Mouse (Mus musculus): ENCODE results near the gene Glrx5. TPM values are rescaled to one million over a fixed set of nuclear protein-coding genes. Genes with fewer than 3 reads are reported as not detected.
A peak's percentile ranks its signal among the peaks of the same experiment; 100 is the strongest.

The Glrx5 gene
- polyA plus RNA-seq, 1 experiment from 2014 or later, result 202 TPM

GRCm38 (mm10) chr12:105009370-105010212 is 22.9 kb upstream of the Glrx5 start, which contains the start of gene Syne3:
Gene Syne3, minus strand, starts transcription at chr12:105009809.
- peak; percentile 54 for ATAC-seq (ENCODE audit: insufficient number of reproducible peaks, low FRiP score, low TSS enrichment, low read depth)
- no peak within 1 kb of the TSS for H3K27ac ChIP-seq (replicated peaks; ENCODE audit: low read depth, low read length)
- H3K9me3 ChIP-seq (ENCODE audit: control insufficient read depth, low read length), result no peaks in the 10 kb centered on the region
- peak within 1 kb of the TSS; percentile 100 for H3K4me2 ChIP-seq (ENCODE audit: low read depth, severe bottlenecking)
- H3K4me3 ChIP-seq (ENCODE audit: low read depth, low read length), result peak within 1 kb of the TSS; percentile 62
- peak within 1 kb of the TSS; percentile 22 for H3K9ac ChIP-seq (ENCODE audit: low read length)
- peak; percentile 59 for DNase-seq (ENCODE audit: low spot score)
- H3K27me3 ChIP-seq (ENCODE audit: control insufficient read depth, insufficient read depth, low read length), result peaks cover 20% of the 10 kb centered on the region
- WGBS, result under 1% methylated on average over 62 of the region's 66 CpGs
- H3K36me3 ChIP-seq (ENCODE audit: control insufficient read depth, insufficient read depth, low read length), result no peaks in the 10 kb centered on the region
- peaks cover 17% of the 10 kb centered on the region for H3K4me1 ChIP-seq (ENCODE audit: control insufficient read depth, insufficient read depth, low read length)

- no peak overlapping the region for H3K27ac ChIP-seq (replicated peaks; ENCODE audit: low read depth, low read length)
- 15% methylated on average over 9 of the region's 9 CpGs for WGBS
- peak overlapping the region; percentile 100 for H3K4me2 ChIP-seq (ENCODE audit: low read depth, severe bottlenecking)
- H3K27me3 ChIP-seq (ENCODE audit: control insufficient read depth, insufficient read depth, low read length), result peaks cover 20% of the 10 kb centered on the region
- peaks cover 17% of the 10 kb centered on the region for H3K4me1 ChIP-seq (ENCODE audit: control insufficient read depth, insufficient read depth, low read length)
- no peaks in the 10 kb centered on the region for H3K36me3 ChIP-seq (ENCODE audit: control insufficient read depth, insufficient read depth, low read length)
- DNase-seq (ENCODE audit: low spot score) (no peak), ATAC-seq (ENCODE audit: insufficient number of reproducible peaks, low FRiP score, low TSS enrichment, low read depth) (peak; percentile 18; the same call in 1 of the 2 replicates)
- peak overlapping the region; percentile 22; the same call in 1 of the 2 replicates for H3K9ac ChIP-seq (ENCODE audit: low read length)
- H3K4me3 ChIP-seq (ENCODE audit: low read depth, low read length), result peak overlapping the region; percentile 62
- no peaks in the 10 kb centered on the region for H3K9me3 ChIP-seq (ENCODE audit: control insufficient read depth, low read length)
Measured at GRCm38 (mm10) chr12:105010213-105010790, 22.2 kb upstream of the Glrx5 start.

- DNase-seq (ENCODE audit: low spot score) (no peak), ATAC-seq (ENCODE audit: insufficient number of reproducible peaks, low FRiP score, low TSS enrichment, low read depth) (no peak)
- Histone ChIP-seq H3K9me3 (ENCODE audit: control insufficient read depth, low read length) (no peaks in the 10 kb centered on the region), H3K4me3 (ENCODE audit: low read depth, low read length) (no peak overlapping the region), H3K27ac (replicated peaks; ENCODE audit: low read depth, low read length) (no peak overlapping the region), H3K9ac (ENCODE audit: low read length) (no peak overlapping the region), H3K36me3 (ENCODE audit: control insufficient read depth, insufficient read depth, low read length) (no peaks in the 10 kb centered on the region), H3K4me1 (ENCODE audit: control insufficient read depth, insufficient read depth, low read length) (peaks cover 17% of the 10 kb centered on the region), H3K27me3 (ENCODE audit: control insufficient read depth, insufficient read depth, low read length) (peaks cover 20% of the 10 kb centered on the region), H3K4me2 (ENCODE audit: low read depth, severe bottlenecking) (no peak overlapping the region)
- 88% methylated on average over 1 of the region's 1 CpGs for WGBS
Measured at GRCm38 (mm10) chr12:105011589-105011988, 20.9 kb upstream of the Glrx5 start.

- H3K27me3 ChIP-seq (ENCODE audit: control insufficient read depth, insufficient read depth, low read length), result peaks cover 20% of the 10 kb centered on the region
- no peak for ATAC-seq (ENCODE audit: insufficient number of reproducible peaks, low FRiP score, low TSS enrichment, low read depth)
- no peaks in the 10 kb centered on the region for H3K36me3 ChIP-seq (ENCODE audit: control insufficient read depth, insufficient read depth, low read length)
- H3K4me3 ChIP-seq (ENCODE audit: low read depth, low read length), result no peak overlapping the region
- DNase-seq (ENCODE audit: low spot score), result no peak
- H3K4me2 ChIP-seq (ENCODE audit: low read depth, severe bottlenecking), result no peak overlapping the region
- H3K9me3 ChIP-seq (ENCODE audit: control insufficient read depth, low read length), result no peaks in the 10 kb centered on the region
- no peak overlapping the region for H3K9ac ChIP-seq (ENCODE audit: low read length)
- peaks cover 17% of the 10 kb centered on the region for H3K4me1 ChIP-seq (ENCODE audit: control insufficient read depth, insufficient read depth, low read length)
- no peak overlapping the region for H3K27ac ChIP-seq (replicated peaks; ENCODE audit: low read depth, low read length)
- WGBS, result 93% methylated on average over 4 of the region's 4 CpGs
Measured at GRCm38 (mm10) chr12:105012314-105012713, 20.2 kb upstream of the Glrx5 start.

- H3K36me3 ChIP-seq (ENCODE audit: control insufficient read depth, insufficient read depth, low read length), result no peaks in the 10 kb centered on the region
- H3K9me3 ChIP-seq (ENCODE audit: control insufficient read depth, low read length), result no peaks in the 10 kb centered on the region
- no peak overlapping the region for H3K4me3 ChIP-seq (ENCODE audit: low read depth, low read length)
- WGBS, result 34% methylated on average over 17 of the region's 17 CpGs
- peaks cover 16% of the 10 kb centered on the region for H3K27me3 ChIP-seq (ENCODE audit: control insufficient read depth, insufficient read depth, low read length)
- DNase-seq (ENCODE audit: low spot score), result peak; percentile 47
- H3K27ac ChIP-seq (replicated peaks; ENCODE audit: low read depth, low read length), result no peak overlapping the region
- ATAC-seq (ENCODE audit: insufficient number of reproducible peaks, low FRiP score, low TSS enrichment, low read depth), result no peak
- H3K9ac ChIP-seq (ENCODE audit: low read length), result no peak overlapping the region
- peaks cover 17% of the 10 kb centered on the region for H3K4me1 ChIP-seq (ENCODE audit: control insufficient read depth, insufficient read depth, low read length)
- H3K4me2 ChIP-seq (ENCODE audit: low read depth, severe bottlenecking), result peak overlapping the region; percentile 24
Measured at GRCm38 (mm10) chr12:105013065-105013464, 19.4 kb upstream of the Glrx5 start.

DNA sequence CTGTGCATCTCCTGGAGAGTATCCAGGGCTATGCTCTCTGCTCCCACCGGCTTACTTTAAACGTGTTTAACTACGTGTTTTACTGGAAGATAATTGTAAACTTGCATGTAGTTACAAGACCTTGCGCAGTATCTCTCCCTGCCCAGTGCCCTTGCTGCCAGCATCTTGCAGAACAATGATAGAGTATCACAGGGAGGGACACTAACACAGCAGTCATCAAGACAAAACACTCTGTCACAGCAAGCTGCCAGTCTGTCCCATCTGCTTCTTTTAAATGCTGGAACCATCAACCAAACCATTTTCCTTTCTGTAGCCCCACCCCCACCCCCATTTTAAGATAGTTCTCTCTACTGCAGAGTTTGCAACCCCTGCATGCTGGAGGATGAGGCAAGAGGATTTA is 16.3 kb upstream of the Glrx5 start:
- DNase-seq (ENCODE audit: low spot score) (no peak), ATAC-seq (ENCODE audit: insufficient number of reproducible peaks, low FRiP score, low TSS enrichment, low read depth) (no peak)
- H3K27me3 ChIP-seq (ENCODE audit: control insufficient read depth, insufficient read depth, low read length), result no peaks in the 10 kb centered on the region
- H3K4me1 ChIP-seq (ENCODE audit: control insufficient read depth, insufficient read depth, low read length), result peaks cover 3% of the 10 kb centered on the region; the same call in 1 of the 2 replicates
- H3K27ac ChIP-seq (replicated peaks; ENCODE audit: low read depth, low read length), result no peak overlapping the region
- H3K9ac ChIP-seq (ENCODE audit: low read length), result no peak overlapping the region
- H3K36me3 ChIP-seq (ENCODE audit: control insufficient read depth, insufficient read depth, low read length), result no peaks in the 10 kb centered on the region
- H3K4me3 ChIP-seq (ENCODE audit: low read depth, low read length), result no peak overlapping the region
- H3K4me2 ChIP-seq (ENCODE audit: low read depth, severe bottlenecking), result no peak overlapping the region
- H3K9me3 ChIP-seq (ENCODE audit: control insufficient read depth, low read length), result no peaks in the 10 kb centered on the region
- WGBS, result 56% methylated on average over 4 of the region's 4 CpGs

GRCm38 (mm10) chr12:105016639-105017038 is 15.8 kb upstream of the Glrx5 start:
- no peak overlapping the region for H3K4me3 ChIP-seq (ENCODE audit: low read depth, low read length)
- H3K36me3 ChIP-seq (ENCODE audit: control insufficient read depth, insufficient read depth, low read length), result no peaks in the 10 kb centered on the region
- H3K27ac ChIP-seq (replicated peaks; ENCODE audit: low read depth, low read length), result no peak overlapping the region
- no peak overlapping the region for H3K9ac ChIP-seq (ENCODE audit: low read length)
- no peaks in the 10 kb centered on the region for H3K9me3 ChIP-seq (ENCODE audit: control insufficient read depth, low read length)
- no peak for DNase-seq (ENCODE audit: low spot score)
- no peaks in the 10 kb centered on the region for H3K27me3 ChIP-seq (ENCODE audit: control insufficient read depth, insufficient read depth, low read length)
- no peak overlapping the region for H3K4me2 ChIP-seq (ENCODE audit: low read depth, severe bottlenecking)
- WGBS, result 60% methylated on average over 10 of the region's 10 CpGs
- ATAC-seq (ENCODE audit: insufficient number of reproducible peaks, low FRiP score, low TSS enrichment, low read depth), result no peak
- H3K4me1 ChIP-seq (ENCODE audit: control insufficient read depth, insufficient read depth, low read length), result peaks cover 3% of the 10 kb centered on the region; the same call in 1 of the 2 replicates

- Histone ChIP-seq H3K27ac (replicated peaks; ENCODE audit: low read depth, low read length) (no peak overlapping the region), H3K27me3 (ENCODE audit: control insufficient read depth, insufficient read depth, low read length) (no peaks in the 10 kb centered on the region), H3K4me2 (ENCODE audit: low read depth, severe bottlenecking) (no peak overlapping the region), H3K4me1 (ENCODE audit: control insufficient read depth, insufficient read depth, low read length) (no peaks in the 10 kb centered on the region; the same call in 1 of the 2 replicates), H3K9ac (ENCODE audit: low read length) (no peak overlapping the region), H3K9me3 (ENCODE audit: control insufficient read depth, low read length) (no peaks in the 10 kb centered on the region; the same call in 1 of the 2 replicates), H3K4me3 (ENCODE audit: low read depth, low read length) (no peak overlapping the region), H3K36me3 (ENCODE audit: control insufficient read depth, insufficient read depth, low read length) (no peaks in the 10 kb centered on the region)
- no peak for DNase-seq (ENCODE audit: low spot score)
- no peak for ATAC-seq (ENCODE audit: insufficient number of reproducible peaks, low FRiP score, low TSS enrichment, low read depth)
- WGBS, result 65% methylated on average over 19 of the region's 19 CpGs
Measured at GRCm38 (mm10) chr12:105019359-105020219, 12.9 kb upstream of the Glrx5 start.
